Mouse (Mus musculus) liver, embryonic 14.5 days (tissue): ENCODE data around the gene Def6.
A peak's percentile ranks its signal among the peaks of the same experiment; 100 is the strongest.

Experiments
- CTCF ChIP-seq: IDR thresholded peaks from 2 replicates; pipeline ENCODE4 v1.5.1; 2016; ENCODE audit warnings: antibody characterized with exemption, low read depth, control low read depth
- EP300 ChIP-seq: IDR thresholded peaks from 2 replicates; pipeline ENCODE4 v1.6.1; 2016; ENCODE audit warnings: antibody characterized with exemption, low read depth

DNA sequence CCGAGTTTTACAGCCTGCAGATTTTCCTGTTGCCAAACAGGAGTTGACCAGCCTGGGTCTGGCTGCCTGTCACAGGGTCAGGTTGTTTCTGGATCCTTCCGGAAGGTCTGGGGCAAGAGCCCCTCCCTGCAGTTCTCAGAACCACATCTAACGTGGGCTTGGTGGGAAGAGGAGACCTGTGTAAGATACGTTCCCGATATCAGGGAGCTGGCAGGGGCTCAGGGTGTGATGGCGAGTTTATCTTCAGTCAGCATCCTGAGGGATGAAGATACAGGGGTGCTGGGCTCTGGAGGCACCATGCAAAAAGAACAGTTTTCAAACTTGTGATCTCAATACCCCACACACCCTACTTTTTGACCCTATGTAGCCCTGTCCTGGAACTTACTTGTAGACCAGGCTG lies 30.3 kb downstream of the Def6 start:
- TF ChIP-seq CTCF (no peak), EP300 (peak; percentile 65)
